In genomic region chr12:38778299-38779075, GRCm38 (mm10) we compare ENCODE assay signal across 1 mouse cellular context.
TF ChIP-seq lines count a peak whose summit lies in the region.

No protein-coding gene starts in this region.

TF ChIP-seq in CH12.LX, 34 proteins besides CTCF, POLR2A, EP300 and RAD21 (continued from another document):
- peak; percentile 78; the same call in 1 of the 2 replicates for TF ChIP-seq IRF4 (IDR thresholded peaks at IDR 0.05; ENCODE audit: low read depth, low read length)
- no peak for TF ChIP-seq GABPA (IDR thresholded peaks at IDR 0.05; ENCODE audit: insufficient replicate concordance, low read depth, low read length)
- no peak for TF ChIP-seq E2F4 (IDR thresholded peaks at IDR 0.05; ENCODE audit: insufficient replicate concordance, low read depth, low read length)
- peak; percentile 71 for TF ChIP-seq RCOR1 (conservative IDR thresholded peaks at IDR 0.05; ENCODE audit: low read depth, low read length)
- TF ChIP-seq ZKSCAN1 (IDR thresholded peaks at IDR 0.05; ENCODE audit: borderline replicate concordance, low read depth, low read length): no peak
- TF ChIP-seq TCF12 (IDR thresholded peaks at IDR 0.05; ENCODE audit: low read depth, low read length): peak; percentile 61; the same call in 1 of the 2 replicates
- peak; percentile 57 for TF ChIP-seq ELF1 (IDR thresholded peaks at IDR 0.05; ENCODE audit: low read depth, low read length)
- no peak for TF ChIP-seq ZC3H11A (IDR thresholded peaks at IDR 0.05; ENCODE audit: low read depth, low read length)
- TF ChIP-seq SIN3A (IDR thresholded peaks at IDR 0.05; ENCODE audit: low read length): no peak; the same call in 1 of the 2 replicates
- TF ChIP-seq MXI1 (IDR thresholded peaks at IDR 0.05; ENCODE audit: low read depth, low read length): peak; percentile 71
- no peak for TF ChIP-seq NELFE (IDR thresholded peaks at IDR 0.05; ENCODE audit: low read depth, low read length)
- peak; percentile 94 for TF ChIP-seq BHLHE40 (IDR thresholded peaks at IDR 0.05; ENCODE audit: low read depth, low read length)
- TF ChIP-seq UBTF (IDR thresholded peaks at IDR 0.05; ENCODE audit: low read depth, low read length): no peak
- TF ChIP-seq SMC3 (IDR thresholded peaks at IDR 0.05; ENCODE audit: low read depth, low read length): no peak
- no peak for TF ChIP-seq KAT2A (IDR thresholded peaks at IDR 0.05; ENCODE audit: insufficient replicate concordance, low read length)
- no peak for TF ChIP-seq CHD2 (IDR thresholded peaks at IDR 0.05; ENCODE audit: low read length)
- peak; percentile 68 for TF ChIP-seq ZNF384 (IDR thresholded peaks at IDR 0.05; ENCODE audit: low read depth, low read length)
- TF ChIP-seq MAZ (IDR thresholded peaks at IDR 0.05; ENCODE audit: low read depth, low read length): peak; percentile 60; the same call in 1 of the 2 replicates
